Mouse (Mus musculus): ENCODE data around the gene Actr3b.

DNA sequence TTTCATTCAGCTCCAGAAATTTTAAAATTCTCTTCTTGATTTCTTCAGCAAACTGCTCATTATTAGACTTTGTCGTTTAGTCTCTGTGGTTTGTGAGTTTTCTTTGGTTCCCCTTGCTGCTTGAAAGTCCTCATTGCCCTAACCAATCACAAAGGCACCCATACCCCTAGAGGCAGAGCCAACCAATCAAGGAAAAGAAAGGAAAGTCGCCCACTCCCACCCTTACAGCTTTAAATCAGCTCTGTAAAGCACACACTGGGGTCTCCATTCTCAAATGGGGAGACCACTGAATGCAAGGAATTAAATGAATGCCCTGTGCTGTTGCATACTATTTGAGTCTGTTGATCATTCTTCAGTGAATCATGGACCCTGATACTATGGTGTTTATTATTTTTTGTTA is 9.6 kb downstream of the Actr3b start:
- TF ChIP-seq CTCF (IDR thresholded peaks at IDR 0.05; ENCODE audit: extremely low read depth, insufficient read depth, low read length) (no peak), POLR2A (IDR thresholded peaks at IDR 0.05; ENCODE audit: extremely low read depth, insufficient read depth, low read length) (no peak)
